Mouse (Mus musculus) v-Abl transformed pro-B cells (cell line): Measurements from ENCODE around the gene Gm9803.

Source experiments
- in situ Hi-C, 2 experiments: fragments of 400-800 bp; cut with MboI; formaldehyde crosslinking; loops; one replicate each; pipeline ENCODE4 v1.15.1; 2025; ENCODE audit not compliant: unreplicated experiment in 2 of 2

Gm9803 gene

DNA sequence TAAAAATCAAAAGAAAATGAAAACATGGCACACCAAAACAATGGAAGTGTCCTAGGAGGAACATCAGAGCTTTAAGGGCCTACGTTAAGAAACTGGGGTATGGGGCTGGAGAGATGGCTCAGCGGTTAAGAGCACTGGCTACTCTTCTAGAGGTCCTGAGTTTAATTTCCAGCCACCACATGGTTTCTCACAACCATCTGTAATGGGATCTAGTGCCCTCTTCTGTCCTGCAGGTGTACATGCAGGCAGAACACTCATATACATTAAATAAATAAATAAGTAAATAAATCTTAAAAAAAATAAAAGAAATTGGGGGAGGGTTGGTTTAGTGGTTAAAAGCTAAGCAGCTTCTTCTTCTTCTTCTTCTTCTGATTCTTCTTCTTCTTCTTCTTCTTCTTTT, 37.4 kb downstream of the Gm9803 start:
- in situ Hi-C loops = loop anchor here (25.0 kb wide), 2 partner anchors 549 to 1476 kb away; no protein-coding TSS in a partner anchor
